Mouse (Mus musculus) MEL (cell line): ENCODE data around the gene Retreg1. TPM values are rescaled to one million over a fixed set of nuclear protein-coding genes. Genes with fewer than 3 reads are reported as not detected.

ENCODE experiments used
- DNase-seq: peaks from one replicate; pipeline ENCODE4 v3.0.0; 2011; ENCODE audit warnings: low read depth, low spot score
- H3K27ac ChIP-seq: 2 replicates; pipeline ENCODE4 v1.5.1; 2012; ENCODE audit warnings: low read depth, mild to moderate bottlenecking, control low read depth, low read length, moderate library complexity; ENCODE audit not compliant: control insufficient read depth
- H3K27me3 ChIP-seq, 2 experiments: fragments of 150-350 bp in 1 of 2; sonication (generic) in 1 of 2; 2 replicates each; pipeline ENCODE4 v1.6.1; 2012; ENCODE audit warnings: low read length in 2 of 2, mild to moderate bottlenecking in 2 of 2, improper control_type of control experiment in 1 of 2, moderate library complexity in 1 of 2; ENCODE audit not compliant: insufficient read depth in 2 of 2, control insufficient read depth in 1 of 2
- H3K36me3 ChIP-seq, 2 experiments: 2 replicates each; pipeline ENCODE4 v1.6.1; 2012 to 2014; ENCODE audit warnings: low read length in 2 of 2, improper control_type of control experiment in 1 of 2, inconsistent platforms in 1 of 2, mild to moderate bottlenecking in 1 of 2; ENCODE audit not compliant: insufficient read depth in 2 of 2, control insufficient read depth in 1 of 2
- H3K4me1 ChIP-seq, 2 experiments: fragments of 150-350 bp in 1 of 2; sonication (generic) in 1 of 2; 2 replicates each; pipeline ENCODE4 v1.6.1; 2012; ENCODE audit warnings: low read length in 2 of 2, improper control_type of control experiment in 1 of 2, mild to moderate bottlenecking in 1 of 2; ENCODE audit not compliant: insufficient read depth in 2 of 2, control insufficient read depth in 1 of 2
- H3K4me3 ChIP-seq, 2 experiments: fragments of 150-350 bp in 1 of 2; sonication (generic) in 1 of 2; 2 replicates each; pipeline ENCODE4 v1.5.1; 2012; ENCODE audit warnings: low read depth in 2 of 2, low read length in 2 of 2, mild to moderate bottlenecking in 2 of 2, moderate library complexity in 2 of 2, control low read depth in 1 of 2, improper control_type of control experiment in 1 of 2; ENCODE audit not compliant: control insufficient read depth in 1 of 2, insufficient read depth in 1 of 2
- H3K79me2 ChIP-seq: 2 replicates; pipeline ENCODE4 v1.6.1; 2012; ENCODE audit warnings: mild to moderate bottlenecking, low read length, moderate library complexity; ENCODE audit not compliant: control insufficient read depth, poor library complexity, insufficient read depth
- H3K9ac ChIP-seq: 2 replicates; pipeline ENCODE4 v1.6.1; 2012; ENCODE audit warnings: low read depth, mild to moderate bottlenecking, control low read depth, low read length, moderate library complexity; ENCODE audit not compliant: control insufficient read depth, poor library complexity, severe bottlenecking
- H3K9me3 ChIP-seq: fragments of 150-350 bp; sonication (generic); replicated peaks from 2 replicates; pipeline ENCODE4 v1.6.1; 2012; ENCODE audit warnings: mild to moderate bottlenecking, low read length, improper control_type of control experiment, moderate library complexity; ENCODE audit not compliant: insufficient read depth
- BHLHE40 ChIP-seq: IDR thresholded peaks from 2 replicates; pipeline ENCODE4 v1.6.1; 2012; ENCODE audit warnings: low read depth, mild to moderate bottlenecking, inconsistent platforms, low read length, improper control_type of control experiment, borderline replicate concordance
- CHD1 ChIP-seq: IDR thresholded peaks from 2 replicates; pipeline ENCODE4 v1.6.1; 2012; ENCODE audit warnings: low read depth, mild to moderate bottlenecking, inconsistent platforms, low read length, improper control_type of control experiment
- EP300 ChIP-seq, 2 experiments: IDR thresholded peaks; 2 replicates each; pipeline ENCODE4 v1.6.1; 2011; ENCODE audit warnings: improper control_type of control experiment in 2 of 2, low read length in 2 of 2, low read depth in 1 of 2, mild to moderate bottlenecking in 1 of 2
- GABPA ChIP-seq: IDR thresholded peaks from 2 replicates; pipeline ENCODE4 v1.6.1; 2012; ENCODE audit warnings: low read depth, mild to moderate bottlenecking, inconsistent platforms, low read length, improper control_type of control experiment, moderate library complexity
- HCFC1 ChIP-seq: IDR thresholded peaks from 2 replicates; pipeline ENCODE4 v1.6.1; 2012; ENCODE audit warnings: low read depth, mild to moderate bottlenecking, inconsistent platforms, low read length, improper control_type of control experiment, moderate library complexity
- JUND ChIP-seq: IDR thresholded peaks from 2 replicates; pipeline ENCODE4 v1.6.1; 2011; ENCODE audit warnings: low read depth, mild to moderate bottlenecking, improper control_type of control experiment, low read length
- MAZ ChIP-seq: IDR thresholded peaks from 2 replicates; pipeline ENCODE4 v1.6.1; 2012; ENCODE audit warnings: low read depth, mild to moderate bottlenecking, inconsistent platforms, low read length, improper control_type of control experiment
- MEF2A ChIP-seq: IDR thresholded peaks from 2 replicates; pipeline ENCODE4 v1.6.1; 2014; ENCODE audit warnings: low read depth, mild to moderate bottlenecking, inconsistent platforms, low read length, improper control_type of control experiment; ENCODE audit not compliant: poor library complexity, insufficient replicate concordance, severe bottlenecking; ENCODE audit errors: extremely low read depth
- POLR2AphosphoS5 ChIP-seq: IDR thresholded peaks from 2 replicates; pipeline ENCODE4 v1.6.1; 2012; ENCODE audit warnings: low read depth, borderline replicate concordance, mild to moderate bottlenecking, inconsistent platforms, low read length, moderate library complexity, mixed read lengths
- RAD21 ChIP-seq: IDR thresholded peaks from 2 replicates; pipeline ENCODE4 v1.6.1; 2011; ENCODE audit warnings: mild to moderate bottlenecking, low read depth, low read length, improper control_type of control experiment
- RCOR1 ChIP-seq: IDR thresholded peaks from 2 replicates; pipeline ENCODE4 v1.6.1; 2012; ENCODE audit warnings: low read depth, mild to moderate bottlenecking, inconsistent platforms, low read length, improper control_type of control experiment
- SMC3 ChIP-seq: IDR thresholded peaks from 2 replicates; pipeline ENCODE4 v1.6.1; 2011; ENCODE audit warnings: low read depth, low read length, improper control_type of control experiment
- TAL1 ChIP-seq: IDR thresholded peaks from 2 replicates; pipeline ENCODE4 v1.6.1; 2012; ENCODE audit warnings: mild to moderate bottlenecking, inconsistent platforms, low read length, moderate library complexity, mixed read lengths
- TCF12 ChIP-seq: IDR thresholded peaks from 2 replicates; pipeline ENCODE4 v1.6.1; 2014; ENCODE audit warnings: low read depth, mild to moderate bottlenecking, inconsistent platforms, low read length, improper control_type of control experiment, moderate library complexity
- USF1 ChIP-seq: IDR thresholded peaks from 2 replicates; pipeline ENCODE4 v1.6.1; 2014; ENCODE audit warnings: low read depth, mild to moderate bottlenecking, inconsistent platforms, low read length, improper control_type of control experiment, moderate library complexity
- ZC3H11A ChIP-seq: IDR thresholded peaks from 2 replicates; pipeline ENCODE4 v1.6.1; 2012; ENCODE audit warnings: low read depth, mild to moderate bottlenecking, inconsistent platforms, low read length, improper control_type of control experiment
- ZKSCAN1 ChIP-seq: IDR thresholded peaks from 2 replicates; pipeline ENCODE4 v1.6.1; 2012; ENCODE audit warnings: low read depth, mild to moderate bottlenecking, inconsistent platforms, low read length, improper control_type of control experiment, moderate library complexity
- ZMIZ1 ChIP-seq: IDR thresholded peaks from 2 replicates; pipeline ENCODE4 v1.6.1; 2012; ENCODE audit warnings: low read depth, mild to moderate bottlenecking, inconsistent platforms, low read length, improper control_type of control experiment, moderate library complexity
- polyA plus RNA-seq, 2 experiments: library from polyadenylated mRNA; stranded (reverse) in 1 of 2; unstranded in 1 of 2; fragments of >175 nt in 1 of 2; fragments of >200 nt in 1 of 2; gene quantifications; 2 replicates each; pipeline versions ENCODE4 v1.2.1 to v1.2.4; 2012; ENCODE audit warnings: low replicate concordance in 2 of 2, low read depth in 1 of 2; ENCODE audit not compliant: insufficient read length in 2 of 2, insufficient read depth in 1 of 2, missing spikeins in 1 of 2
- total RNA-seq: library from RNA; depleted of rRNA; stranded (reverse); fragments of 300-350 nt; gene quantifications from 2 replicates; pipeline ENCODE4 v1.2.3, GENCODE M21; 2012

Retreg1 gene
- total and polyA plus RNA-seq, 3 experiments = 3.1 to 7.6 TPM; not detected in 1

- H3K27ac ChIP-seq = no peak overlapping the region
- H3K9me3 ChIP-seq = no peaks in the 10 kb centered on the region
- TF ChIP-seq EP300 (IDR thresholded peaks at IDR 0.05; ENCODE audit: low read depth in 1 of 2, low read length in 2 of 2) = no peak
- TF ChIP-seq GABPA = no peak
- no peak for TF ChIP-seq BHLHE40
- TF ChIP-seq CHD1 = no peak
- TF ChIP-seq ZC3H11A = no peak
- no peak for TF ChIP-seq MAZ
- TF ChIP-seq USF1 = no peak
- TF ChIP-seq ZMIZ1 = no peak
- no peak for TF ChIP-seq TCF12
- no peak for TF ChIP-seq JUND
- no peak for TF ChIP-seq RCOR1
- TF ChIP-seq POLR2AphosphoS5 = no peak
- no peak for TF ChIP-seq ZKSCAN1
- no peak for TF ChIP-seq MEF2A
- TF ChIP-seq HCFC1 = no peak
- peaks cover 14 to 17% of the 10 kb centered on the region in 2 experiments for H3K4me1 ChIP-seq
- H3K27me3 ChIP-seq = no peaks in the 10 kb centered on the region
- no peak overlapping the region for H3K9ac ChIP-seq
- peaks cover 0 to 10% of the 10 kb centered on the region in 2 experiments; a peak in 2 of 4 replicates for H3K36me3 ChIP-seq
- no peaks in the 10 kb centered on the region for H3K79me2 ChIP-seq
- no peak for DNase-seq
- H3K4me3 ChIP-seq = no peak overlapping the region
Measured at GRCm38 (mm10) chr15:25946482-25946881, 103.5 kb downstream of the Retreg1 start.

GRCm38 (mm10) chr15:25947383-25947782, 104.4 kb downstream of the Retreg1 start:
- no peaks in the 10 kb centered on the region for H3K9me3 ChIP-seq
- H3K4me1 ChIP-seq = peaks cover 9 to 14% of the 10 kb centered on the region in 2 experiments
- H3K79me2 ChIP-seq = no peaks in the 10 kb centered on the region
- H3K4me3 ChIP-seq = no peak overlapping the region
- DNase-seq = no peak
- TF ChIP-seq RCOR1 = no peak
- no peak for TF ChIP-seq MAZ
- TF ChIP-seq TAL1 = no peak
- no peak for TF ChIP-seq HCFC1
- TF ChIP-seq EP300 (IDR thresholded peaks at IDR 0.05; ENCODE audit: low read depth in 1 of 2, low read length in 2 of 2) = no peak
- no peak for TF ChIP-seq GABPA
- no peak for TF ChIP-seq RAD21
- TF ChIP-seq POLR2AphosphoS5 = no peak
- no peak for TF ChIP-seq ZMIZ1
- no peak for TF ChIP-seq JUND
- TF ChIP-seq SMC3 = no peak
- H3K9ac ChIP-seq = no peak overlapping the region
- peaks cover 0 to 9% of the 10 kb centered on the region in 2 experiments; a peak in 2 of 4 replicates for H3K36me3 ChIP-seq
- H3K27me3 ChIP-seq = no peaks in the 10 kb centered on the region
- H3K27ac ChIP-seq = no peak overlapping the region
